Mouse (Mus musculus): Measurements from ENCODE around the gene Sct. TPM values are rescaled to one million over a fixed set of nuclear protein-coding genes. Genes with fewer than 3 reads are reported as not detected.

The Sct gene
- total RNA-seq (2021): not detected
- long read RNA-seq, experiment 1: 0 reads
- long read RNA-seq, experiment 2: 0 reads

DNA sequence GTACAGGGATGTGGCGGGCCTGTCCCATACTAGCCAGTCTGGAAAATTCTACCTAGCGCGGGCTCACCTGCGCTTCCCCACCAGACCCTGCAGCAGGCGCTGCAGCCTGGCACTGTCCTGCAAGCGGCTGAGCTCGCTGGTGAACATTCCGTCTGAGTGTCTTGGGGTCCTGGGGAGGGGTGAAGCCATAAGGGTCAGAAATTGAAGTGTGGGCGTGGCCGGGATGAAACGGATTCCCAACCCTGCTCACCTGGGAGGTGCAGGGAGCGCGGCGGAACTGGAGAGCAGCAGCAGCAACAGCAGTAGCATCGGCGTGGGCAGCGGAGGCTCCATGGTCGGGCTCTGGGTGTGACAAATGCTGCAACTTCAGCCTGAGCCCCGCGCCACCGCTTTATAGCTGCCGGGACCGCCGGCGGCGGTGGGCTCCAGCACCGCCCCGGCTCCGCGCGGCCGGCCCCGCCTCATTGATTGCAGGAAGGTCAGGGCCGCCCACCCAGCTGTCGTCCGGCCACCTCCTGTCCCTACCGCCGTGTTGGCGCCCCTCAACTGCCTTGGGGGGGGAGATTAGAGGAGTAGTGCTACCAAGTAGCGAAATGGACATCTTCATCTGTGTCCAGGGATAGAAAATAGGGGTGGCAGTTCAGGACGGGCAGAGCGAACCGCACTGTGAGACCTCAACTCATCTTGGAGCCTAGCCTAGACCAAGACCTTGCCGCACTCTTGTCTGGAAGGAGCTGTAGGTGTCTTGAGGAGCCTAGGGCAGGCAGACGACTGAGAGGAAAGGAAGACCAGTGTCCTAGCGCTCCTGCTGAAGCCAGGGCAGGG, at the start of gene Sct:
Sct (minus strand) TSS at position 368 of the 825 bp plus-strand sequence.
- DNase-seq: peak in 1 of 2 experiments; percentile 4

DNA sequence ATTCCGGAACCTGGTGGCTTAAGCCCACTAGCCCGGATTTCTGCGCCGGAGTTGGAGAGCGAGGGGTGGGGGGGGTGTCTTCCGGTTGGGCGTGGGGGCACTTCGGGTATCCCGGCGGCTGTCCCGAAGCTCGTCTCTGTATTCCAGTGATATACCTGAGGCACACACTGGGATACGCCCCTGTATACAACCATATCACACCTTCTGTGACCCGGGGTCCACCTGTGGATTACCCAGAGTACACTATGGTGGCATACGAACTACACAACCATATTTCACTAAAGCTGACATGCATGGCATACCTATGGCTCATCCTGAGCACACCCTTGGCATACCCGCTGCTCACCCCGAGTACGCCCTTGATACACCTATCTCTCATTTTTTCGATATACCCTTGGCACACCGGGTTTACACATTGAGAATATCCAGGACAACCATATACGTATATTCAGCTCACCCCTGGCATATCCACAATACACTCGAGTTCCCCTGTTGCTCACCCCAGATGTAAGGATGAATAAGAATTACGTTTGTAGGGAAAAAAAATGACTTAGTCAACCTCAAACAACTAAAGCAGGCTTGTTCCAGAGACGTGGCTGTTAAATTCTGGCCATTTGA, 49.5 kb upstream of the Sct start:
- DNase-seq: no peak

DNA sequence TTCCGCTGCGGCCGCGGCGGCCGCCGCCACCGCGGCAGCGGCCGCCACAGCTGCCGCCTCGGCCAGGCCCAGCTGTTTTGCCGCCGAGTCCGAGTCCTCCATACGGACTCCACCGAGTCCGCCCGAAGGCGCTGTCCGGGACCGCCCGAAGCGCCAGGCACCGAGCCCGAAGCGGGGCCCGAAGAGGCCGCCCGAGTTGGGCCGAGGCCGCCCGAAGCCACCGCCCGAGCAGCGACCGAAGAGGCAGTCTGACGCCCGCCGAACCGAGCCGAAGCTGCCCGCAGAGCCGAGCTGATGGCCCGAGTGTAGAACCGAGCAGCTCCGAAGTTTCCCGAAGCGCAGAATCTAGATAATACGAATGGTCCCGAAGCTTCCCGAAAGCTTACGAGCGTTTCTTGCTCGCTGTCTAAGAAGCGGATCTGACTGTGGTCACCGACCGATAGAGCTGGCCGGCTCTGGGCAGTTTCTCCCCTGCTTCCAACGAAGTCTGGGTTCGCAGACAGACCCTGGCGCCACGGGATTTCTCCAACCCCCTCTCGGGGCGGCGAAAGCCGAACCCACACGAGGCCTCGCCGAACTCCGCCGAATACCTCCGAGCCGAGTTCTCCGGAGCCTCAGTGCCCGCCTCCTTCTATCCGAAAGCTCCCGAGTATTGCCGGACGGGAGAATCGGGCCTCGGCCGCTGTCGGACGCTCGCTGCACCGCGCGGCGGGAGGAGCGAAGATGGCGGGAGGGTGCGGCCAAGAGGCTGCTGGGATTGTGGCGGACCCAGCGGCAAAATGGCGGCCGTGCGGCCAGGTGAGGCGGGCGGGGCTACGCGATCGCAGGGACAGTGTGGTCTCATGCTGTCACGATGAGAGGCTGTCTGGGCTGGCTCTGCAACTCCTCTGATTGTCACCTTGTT, 48.8 kb upstream of the Sct start, which contains the start of the genes Deaf1 and Tmem80:
Deaf1 (minus strand) TSS at position 222 of the 904 bp plus-strand sequence.
Tmem80 (plus strand) TSS at position 271 of the 904 bp plus-strand sequence.
- DNase-seq: peak; percentile 99

GRCm38 (mm10) chr7:141326546-141327446, 47.9 kb upstream of the Sct start:
- DNase-seq: peak in 1 of 2 experiments; percentile 21

- DNase-seq: no peak
These were observed 45.8 kb upstream of the Sct start for GRCm38 (mm10) chr7:141324686-141325085.

- DNase-seq: no peak
These were observed 40.5 kb upstream of the Sct start for GRCm38 (mm10) chr7:141319446-141319845.

GRCm38 (mm10) chr7:141317619-141318132, 38.7 kb upstream of the Sct start:
- no peak for DNase-seq

GRCm38 (mm10) chr7:141315974-141316373, 37.0 kb upstream of the Sct start:
- DNase-seq: no peak

DNA sequence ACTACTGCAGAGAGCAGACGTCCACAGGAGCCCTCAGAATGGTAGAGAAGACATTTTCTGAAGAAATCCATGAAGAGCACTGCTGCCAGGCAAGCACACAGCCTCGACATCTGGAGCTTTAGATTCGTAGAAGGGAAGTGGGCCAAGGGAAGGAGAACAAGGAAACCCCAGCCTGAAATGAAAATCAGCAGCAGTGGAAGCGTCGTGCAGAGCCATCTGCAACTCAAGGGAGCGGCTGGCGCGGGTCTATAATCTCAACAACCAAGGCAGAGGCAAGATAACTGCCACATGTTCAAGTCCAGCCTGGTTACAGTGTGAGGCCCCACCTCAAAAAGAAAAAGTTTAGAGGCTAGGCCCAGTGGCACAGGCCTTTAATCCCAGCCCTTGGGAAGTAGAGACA, 36.1 kb upstream of the Sct start:
- no peak for DNase-seq

GRCm38 (mm10) chr7:141314416-141314815, 35.5 kb upstream of the Sct start:
- DNase-seq: no peak

DNA sequence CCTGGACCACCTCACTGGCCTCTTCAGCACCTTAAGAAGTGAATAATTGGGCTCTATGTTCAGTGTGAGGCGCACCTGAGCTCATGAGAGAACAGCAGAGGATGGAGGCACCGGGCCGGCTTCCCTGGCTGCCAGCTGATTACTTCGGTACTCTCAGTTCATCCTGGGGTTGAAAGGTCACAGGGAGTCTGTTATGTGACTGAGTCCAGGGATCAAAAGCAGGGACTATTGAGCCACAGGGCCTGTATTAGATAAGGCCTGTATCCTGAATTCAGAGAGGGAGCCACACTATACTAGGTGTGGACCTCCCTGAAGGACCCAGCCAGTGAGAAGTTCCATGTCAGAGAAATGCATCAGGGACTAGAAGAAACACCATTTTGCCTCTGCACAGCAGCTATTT, 25.6 kb upstream of the Sct start:
- DNase-seq: no peak

GRCm38 (mm10) chr7:141302702-141303268, 23.9 kb upstream of the Sct start:
- no peak for DNase-seq

DNA sequence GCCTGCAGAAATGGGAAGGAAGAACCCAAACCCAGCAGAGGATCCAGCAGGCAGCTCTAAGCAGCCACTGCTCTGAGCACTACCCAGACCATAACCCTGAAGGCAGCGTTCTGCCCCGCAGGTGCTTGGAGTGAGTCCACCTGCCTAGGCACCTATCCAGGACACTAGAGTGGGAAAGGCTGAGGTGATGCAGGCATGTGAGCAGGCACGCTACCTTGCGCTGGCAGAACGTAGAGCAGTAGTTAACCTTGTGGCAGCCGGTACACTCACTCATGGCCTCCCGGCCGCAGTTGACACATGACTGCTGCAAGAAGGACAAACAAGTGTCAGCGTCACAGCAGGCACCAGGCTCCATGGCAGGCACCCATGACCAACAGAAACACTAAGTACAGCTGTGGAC, 22.5 kb upstream of the Sct start:
- DNase-seq: no peak

DNA sequence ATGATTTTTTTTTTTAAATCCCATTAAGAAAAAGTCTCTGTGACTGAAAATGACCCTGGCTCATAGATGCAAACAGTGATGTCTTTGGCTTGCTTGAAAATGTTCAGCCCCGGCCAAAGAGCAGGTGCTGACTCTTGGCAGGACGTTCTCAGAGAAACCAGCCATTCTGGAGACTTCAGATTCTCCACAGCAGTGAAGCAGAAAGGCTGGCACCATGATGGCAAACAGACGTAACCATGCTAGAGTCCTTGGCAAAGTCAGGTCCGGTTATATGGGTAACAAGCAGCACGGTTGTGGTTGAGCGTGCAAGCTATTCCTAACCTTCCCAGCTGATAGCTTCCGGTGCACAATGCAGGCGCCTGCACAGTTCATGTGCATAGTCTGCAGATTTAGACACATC, 20.2 kb upstream of the Sct start:
- no peak for DNase-seq

- DNase-seq: no peak
These were observed 19.2 kb upstream of the Sct start for GRCm38 (mm10) chr7:141297926-141298650.

GRCm38 (mm10) chr7:141294479-141294878, 15.5 kb upstream of the Sct start:
- no peak for DNase-seq

DNA sequence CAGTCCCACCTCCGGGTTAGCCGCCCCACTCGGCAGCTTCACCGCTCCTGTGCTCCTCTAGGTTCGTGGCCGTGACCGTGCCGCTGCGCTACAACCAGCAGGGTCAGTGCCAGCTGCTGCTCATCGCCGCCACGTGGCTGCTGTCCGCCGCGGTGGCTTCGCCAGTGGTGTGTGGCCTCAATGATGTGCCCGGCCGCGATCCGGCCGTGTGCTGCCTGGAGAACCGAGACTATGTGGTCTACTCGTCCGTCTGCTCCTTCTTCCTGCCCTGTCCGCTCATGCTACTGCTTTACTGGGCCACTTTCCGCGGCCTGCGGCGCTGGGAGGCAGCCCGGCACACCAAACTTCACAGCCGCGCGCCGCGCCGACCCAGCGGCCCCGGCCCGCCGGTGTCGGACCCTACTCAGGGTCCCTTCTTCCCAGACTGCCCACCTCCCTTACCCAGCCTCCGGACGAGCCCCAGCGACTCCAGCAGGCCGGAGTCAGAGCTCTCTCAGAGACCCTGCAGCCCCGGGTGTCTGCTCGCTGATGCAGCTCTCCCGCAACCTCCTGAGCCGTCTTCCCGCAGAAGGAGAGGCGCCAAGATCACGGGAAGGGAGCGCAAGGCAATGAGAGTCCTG, 15.0 kb upstream of the Sct start:
- peak; percentile 21 to 23 for DNase-seq

GRCm38 (mm10) chr7:141292583-141293388, 13.9 kb upstream of the Sct start:
- no peak for DNase-seq
